Mouse (Mus musculus): ENCODE data around the gene Dpep1.

DNA sequence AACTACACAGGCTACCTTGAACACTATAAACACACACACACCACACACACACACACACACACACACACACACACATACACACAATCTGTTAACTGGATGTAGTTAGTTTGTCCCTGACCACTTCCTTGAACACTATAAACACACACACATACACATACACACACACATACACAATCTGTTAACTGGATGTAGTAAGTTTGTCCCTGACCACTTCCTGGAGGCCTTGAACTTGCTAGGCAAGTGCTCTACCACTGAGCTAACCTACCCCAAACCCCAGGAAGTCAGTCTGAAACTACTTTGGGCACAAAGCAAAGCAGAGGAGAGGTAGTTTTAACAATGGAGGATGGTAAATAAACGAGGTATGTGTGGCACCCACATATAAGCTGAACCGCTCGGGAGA is 17.5 kb downstream of the Dpep1 start:
- TF ChIP-seq MAX (IDR thresholded peaks at IDR 0.05) = no peak
- TF ChIP-seq MYOD1 (IDR thresholded peaks at IDR 0.05; ENCODE audit: control insufficient read depth, insufficient read length, low read depth) = no peak
- TF ChIP-seq FOSL1 (IDR thresholded peaks at IDR 0.05; ENCODE audit: insufficient read depth, low read length, poor library complexity, severe bottlenecking) = no peak
- no peak for TF ChIP-seq CTCF (IDR thresholded peaks at IDR 0.05; ENCODE audit: control insufficient read depth, insufficient read depth, insufficient read length)
- no peak for TF ChIP-seq MYOG (IDR thresholded peaks at IDR 0.05; ENCODE audit: control insufficient read depth, extremely low read depth, insufficient read length)
- no peak for TF ChIP-seq CEBPB (IDR thresholded peaks at IDR 0.05; ENCODE audit: low read depth)

Measured in C2C12 (cell line).